Mouse (Mus musculus) gastrocnemius, adult 8-10 months (tissue): Measurements from ENCODE around the gene Eya2. TPM values are rescaled to one million over a fixed set of nuclear protein-coding genes. Genes with fewer than 3 reads are reported as not detected.
A peak's percentile ranks its signal among the peaks of the same experiment; 100 is the strongest.

Source experiments
- DNase-seq, 2 experiments: peaks; one replicate each; pipeline ENCODE4 v3.0.0; 2022; ENCODE audit warnings: low spot score in 2 of 2
- total RNA-seq, 4 experiments: library from RNA; stranded (reverse); gene quantifications; 2 replicates each; pipeline ENCODE4 v1.2.4; 2022

Gene Eya2
- total RNA-seq, 4 experiments from 2014 or later: 1.1 to 4.7 (median 1.7) TPM

- no peak for DNase-seq
These were observed 1.1 kb upstream of the Eya2 start for GRCm38 (mm10) chr2:165593763-165594162.

- no peak for DNase-seq
These were observed 841 bp downstream of the Eya2 start for GRCm38 (mm10) chr2:165595676-165596070.

- no peak for DNase-seq
These were observed 1.3 kb downstream of the Eya2 start for GRCm38 (mm10) chr2:165596141-165596540.

GRCm38 (mm10) chr2:165597536-165597935, 2.7 kb downstream of the Eya2 start:
- DNase-seq: no peak

- DNase-seq: no peak
These were observed 3.3 kb downstream of the Eya2 start for GRCm38 (mm10) chr2:165598139-165598538.

GRCm38 (mm10) chr2:165599566-165599965, 4.7 kb downstream of the Eya2 start:
- no peak for DNase-seq

GRCm38 (mm10) chr2:165600926-165601325, 6.1 kb downstream of the Eya2 start:
- DNase-seq: no peak

GRCm38 (mm10) chr2:165601605-165602004, 6.8 kb downstream of the Eya2 start:
- DNase-seq: no peak

- DNase-seq: no peak
These were observed 8.9 kb downstream of the Eya2 start for GRCm38 (mm10) chr2:165603775-165604174.

- DNase-seq: no peak
These were observed 16.9 kb downstream of the Eya2 start for GRCm38 (mm10) chr2:165611551-165612253.

- DNase-seq: peak; percentile 61
These were observed 19.0 kb downstream of the Eya2 start for GRCm38 (mm10) chr2:165613741-165614339.

- DNase-seq: no peak
These were observed 26.7 kb downstream of the Eya2 start for GRCm38 (mm10) chr2:165621488-165621887.

- DNase-seq: no peak
These were observed 27.8 kb downstream of the Eya2 start for GRCm38 (mm10) chr2:165622596-165622995.

- no peak for DNase-seq
These were observed 32.0 kb downstream of the Eya2 start for GRCm38 (mm10) chr2:165626826-165627225.

GRCm38 (mm10) chr2:165627974-165628373, 33.1 kb downstream of the Eya2 start:
- no peak for DNase-seq

- no peak for DNase-seq
These were observed 35.1 kb downstream of the Eya2 start for GRCm38 (mm10) chr2:165629900-165630299.

- no peak for DNase-seq
These were observed 38.4 kb downstream of the Eya2 start for GRCm38 (mm10) chr2:165633011-165633785.

GRCm38 (mm10) chr2:165634481-165634880, 39.6 kb downstream of the Eya2 start:
- no peak for DNase-seq

- DNase-seq: no peak
These were observed 44.4 kb downstream of the Eya2 start for GRCm38 (mm10) chr2:165639075-165639755.

- DNase-seq: no peak
These were observed 47.2 kb downstream of the Eya2 start for GRCm38 (mm10) chr2:165641909-165642505.

GRCm38 (mm10) chr2:165643596-165643995, 48.8 kb downstream of the Eya2 start:
- DNase-seq: no peak
